Mouse (Mus musculus) monocyte, adult 2 months (primary cell): ENCODE data around the gene Abcc8.

Experiments used
- DNase-seq, 2 experiments: peaks; one replicate each; pipeline ENCODE4 v3.0.0; 2022; ENCODE audit warnings: low spot score in 2 of 2, low read depth in 1 of 2

Gene Abcc8

GRCm38 (mm10) chr7:46154498-46155488 lies 25.0 kb downstream of the Abcc8 start:
- DNase-seq = no peak

GRCm38 (mm10) chr7:46152819-46153351 lies 26.9 kb downstream of the Abcc8 start:
- no peak for DNase-seq

GRCm38 (mm10) chr7:46147417-46147816 lies 32.4 kb downstream of the Abcc8 start:
- DNase-seq = no peak

DNA sequence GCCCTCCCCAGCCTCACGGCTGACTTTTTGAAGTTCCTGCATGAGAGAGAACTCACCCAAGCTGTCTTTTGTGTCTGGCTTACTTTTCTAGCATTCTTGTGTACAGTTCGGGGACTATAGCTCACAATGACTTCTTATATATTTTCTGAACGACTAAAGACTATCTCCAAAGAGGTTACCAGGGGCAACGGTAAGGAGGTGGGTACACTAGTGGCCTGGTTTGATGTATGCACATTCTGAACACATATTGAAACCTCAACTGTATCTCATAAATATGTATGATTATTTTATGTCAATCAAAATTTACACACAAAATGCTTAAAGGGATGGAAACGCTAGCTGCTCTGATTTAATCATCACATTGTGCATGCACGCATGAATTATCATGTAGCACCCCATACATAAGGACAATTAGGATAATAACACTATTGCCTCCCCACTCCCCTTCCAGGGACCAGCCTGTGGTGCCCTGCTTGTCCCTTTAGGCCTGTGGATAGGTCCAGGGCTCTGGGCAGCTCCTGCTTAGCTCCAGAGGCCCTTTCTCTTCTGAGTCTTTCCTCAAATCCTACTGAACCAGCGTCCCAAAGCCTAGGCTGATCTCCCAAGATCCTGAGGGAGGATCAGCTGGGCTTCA lies 33.0 kb downstream of the Abcc8 start:
- DNase-seq = no peak

DNA sequence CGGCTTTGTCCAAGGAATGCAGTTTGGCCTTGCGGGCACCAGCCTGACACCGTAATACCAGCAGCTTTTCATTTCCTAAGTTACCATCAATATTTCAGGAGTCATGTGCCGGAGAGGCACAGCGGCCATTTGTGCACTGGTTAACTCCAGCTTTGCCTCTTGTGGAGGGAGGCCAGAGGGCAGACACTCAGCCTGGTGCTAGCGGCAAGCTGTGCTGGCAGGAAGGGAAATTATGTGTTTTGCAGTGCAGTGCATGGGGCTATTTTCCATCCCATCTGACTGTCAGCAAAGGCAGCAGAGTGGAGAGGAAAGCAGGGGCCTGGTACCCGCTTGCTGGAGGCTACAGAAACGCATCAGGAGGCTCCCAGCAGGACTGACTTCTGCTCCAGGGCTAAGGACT lies 35.8 kb downstream of the Abcc8 start:
- no peak for DNase-seq

DNA sequence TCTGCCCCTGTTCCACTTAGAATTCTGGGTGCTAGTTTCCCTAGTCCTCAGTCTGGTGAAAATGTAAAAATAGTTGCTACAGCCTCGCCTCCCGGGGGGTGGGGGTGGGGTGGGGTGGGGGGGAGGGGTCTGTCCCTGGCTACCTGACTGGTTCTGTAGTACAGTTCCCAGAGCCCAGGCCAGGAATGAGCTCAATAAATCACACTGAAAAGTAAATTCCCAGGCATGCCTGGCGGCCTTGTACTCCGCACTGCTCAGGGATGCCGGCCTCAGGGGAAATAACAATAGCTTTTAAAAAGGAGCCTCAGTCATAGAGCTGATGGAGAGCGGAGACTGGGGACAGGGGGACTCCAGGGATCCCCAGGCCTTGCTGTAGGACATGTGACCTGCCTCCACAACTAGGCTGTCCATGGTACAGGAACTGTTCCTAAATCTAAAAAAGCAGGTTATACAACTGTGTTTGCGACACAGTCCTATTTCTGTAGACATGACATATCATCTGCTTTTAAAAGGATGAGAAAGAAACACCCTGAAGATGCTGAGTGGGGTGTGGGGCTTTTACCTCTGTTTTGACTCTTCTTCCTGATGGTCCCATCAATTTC lies 41.4 kb downstream of the Abcc8 start:
- no peak for DNase-seq

- DNase-seq = no peak
These were observed 46.0 kb downstream of the Abcc8 start for GRCm38 (mm10) chr7:46133858-46134257.

DNA sequence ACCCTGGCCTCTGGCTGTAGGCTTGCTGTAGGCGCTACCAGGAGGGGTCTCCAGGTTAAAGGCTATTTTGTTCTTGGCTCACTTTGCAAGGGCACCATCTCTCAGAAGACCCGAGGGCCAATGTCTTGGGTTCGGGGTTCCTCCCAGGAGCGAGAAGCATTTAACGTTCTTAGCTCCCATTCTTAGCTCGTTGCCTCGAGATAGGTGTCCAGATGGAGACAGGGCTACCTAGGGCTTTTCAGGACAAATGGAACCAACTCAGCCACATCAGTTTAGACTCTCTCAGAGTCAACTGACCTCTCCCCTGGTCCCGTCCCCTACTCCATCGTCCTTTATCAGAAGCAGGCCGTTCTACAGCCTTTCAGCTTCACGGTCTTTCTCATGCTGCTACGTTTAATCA lies 47.6 kb downstream of the Abcc8 start:
- no peak for DNase-seq

DNA sequence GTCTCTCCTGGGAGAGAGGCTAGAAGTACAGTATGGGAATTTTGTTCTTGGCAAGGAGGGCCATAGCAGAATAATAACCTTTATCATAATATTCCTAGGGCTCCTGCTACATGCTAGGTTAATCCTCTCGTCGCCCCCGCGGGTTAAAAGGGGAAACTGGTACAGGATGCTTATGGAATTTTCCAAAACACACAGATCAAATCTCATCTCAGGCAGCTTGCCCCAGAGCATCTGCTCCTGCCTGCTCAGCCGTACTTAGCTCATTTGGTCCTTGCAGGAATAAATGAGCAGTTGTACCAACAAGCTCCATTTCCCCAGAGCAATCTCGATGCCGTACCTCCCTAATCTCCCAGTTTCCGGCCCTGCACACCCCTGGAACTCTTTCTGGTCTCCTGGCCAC lies 48.0 kb downstream of the Abcc8 start:
- DNase-seq = no peak

DNA sequence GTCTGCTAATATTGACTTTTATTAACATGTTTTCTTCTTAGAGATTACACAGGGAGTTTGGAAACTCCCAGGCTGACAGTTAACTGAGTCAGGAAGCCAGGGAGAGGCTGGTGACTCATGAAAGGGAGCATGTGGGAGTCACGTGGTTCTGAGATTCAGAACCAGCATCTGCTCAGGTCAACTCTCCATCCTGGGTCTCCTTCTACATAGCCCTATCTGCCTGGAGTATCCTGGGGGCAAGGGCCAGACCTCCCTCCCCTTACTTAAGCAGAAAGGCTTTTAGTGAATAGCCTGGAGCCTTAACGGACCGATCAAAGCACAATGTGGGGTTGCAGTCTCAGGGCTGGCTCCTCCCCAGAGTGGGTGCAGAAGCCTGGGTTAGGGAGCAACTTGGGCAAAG lies 48.6 kb downstream of the Abcc8 start:
- no peak for DNase-seq

- no peak for DNase-seq
These were observed 49.1 kb downstream of the Abcc8 start for GRCm38 (mm10) chr7:46130723-46131122.

GRCm38 (mm10) chr7:46129463-46130179 lies 50.2 kb downstream of the Abcc8 start:
- no peak for DNase-seq

DNA sequence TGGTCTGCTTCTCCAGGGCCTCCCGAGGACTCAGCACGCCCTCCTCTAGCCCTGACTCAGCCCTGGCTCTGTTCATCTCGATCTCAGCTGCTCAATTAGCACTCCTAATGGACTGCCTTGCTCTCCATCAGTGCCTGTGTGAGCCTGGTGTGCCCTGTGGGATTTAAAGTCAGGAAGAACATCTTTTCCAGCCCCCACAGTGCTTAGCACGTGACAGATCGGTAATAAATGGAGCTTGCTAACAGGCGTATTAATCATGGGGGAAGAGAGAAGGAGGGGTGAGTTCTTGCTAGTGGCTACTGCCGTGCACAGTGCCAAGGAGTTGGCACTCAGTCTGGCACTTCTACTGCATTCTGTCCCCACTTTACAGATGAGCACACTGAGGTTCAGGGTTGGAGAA lies 51.6 kb downstream of the Abcc8 start:
- no peak for DNase-seq

- no peak for DNase-seq
These were observed 54.5 kb downstream of the Abcc8 start for GRCm38 (mm10) chr7:46125340-46125739.

- DNase-seq = no peak
These were observed 55.4 kb downstream of the Abcc8 start for GRCm38 (mm10) chr7:46124460-46124859.

DNA sequence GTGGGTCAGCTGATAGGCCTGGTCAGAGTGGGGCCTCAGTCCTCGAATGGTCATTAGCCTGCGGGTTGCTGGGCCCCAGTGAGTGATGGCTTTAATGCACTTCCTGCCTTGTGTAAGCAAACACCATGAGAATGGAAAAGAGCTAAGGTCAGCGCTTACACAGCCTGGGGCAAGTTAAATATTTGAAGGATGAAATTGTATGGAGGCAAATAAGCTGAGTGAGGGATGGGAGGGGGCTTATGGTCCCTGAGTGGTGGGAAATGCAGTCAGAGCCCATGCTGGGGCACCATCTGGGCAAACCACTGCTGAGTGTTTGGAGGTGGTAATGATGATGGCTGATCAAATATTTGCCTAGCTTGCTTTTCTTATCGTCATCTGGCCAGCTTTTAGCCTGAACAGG lies 56.9 kb downstream of the Abcc8 start:
- DNase-seq = no peak

DNA sequence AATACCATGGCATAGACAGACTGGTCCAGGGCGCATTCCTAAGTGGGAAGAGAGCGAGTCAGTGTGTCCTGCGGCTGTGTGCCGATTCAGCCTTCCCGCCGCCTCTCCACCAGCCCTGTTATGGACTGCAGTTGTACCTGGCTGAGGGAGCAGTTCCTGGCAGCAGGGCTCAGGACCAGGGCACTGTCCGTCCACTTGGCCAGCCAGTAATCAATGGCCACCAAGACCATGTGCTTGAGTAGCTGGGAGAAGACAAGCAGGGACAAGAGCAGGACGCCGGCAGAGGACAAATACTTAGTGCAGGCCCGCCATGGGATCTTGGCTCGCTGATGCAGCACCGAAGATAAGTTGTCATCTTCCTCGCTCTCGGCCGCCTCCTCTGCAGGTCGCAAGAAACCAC lies 62.8 kb downstream of the Abcc8 start:
- DNase-seq = no peak

- no peak for DNase-seq
These were observed 63.7 kb downstream of the Abcc8 start for GRCm38 (mm10) chr7:46116118-46116581.

DNA sequence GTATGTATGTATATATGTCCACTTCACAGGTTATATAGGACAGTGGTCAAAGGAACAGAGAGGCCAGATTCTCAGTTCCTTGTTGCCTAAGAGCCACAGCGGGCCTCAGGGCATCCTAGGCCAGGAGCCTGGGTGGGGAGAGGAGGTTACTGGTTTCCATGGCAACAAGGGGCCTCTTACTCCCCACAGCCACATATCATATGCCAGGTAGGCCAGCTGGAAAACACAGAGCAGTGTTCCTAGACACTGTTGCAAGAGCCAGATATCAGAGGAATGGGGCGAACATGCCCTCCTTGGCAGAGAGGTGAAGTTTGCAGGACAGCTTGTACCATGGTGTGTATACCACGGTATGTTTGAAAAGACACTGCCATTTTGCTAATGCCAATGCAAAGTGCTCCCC lies 66.4 kb downstream of the Abcc8 start:
- no peak for DNase-seq

GRCm38 (mm10) chr7:46111938-46112337 lies 67.9 kb downstream of the Abcc8 start:
- DNase-seq = no peak

DNA sequence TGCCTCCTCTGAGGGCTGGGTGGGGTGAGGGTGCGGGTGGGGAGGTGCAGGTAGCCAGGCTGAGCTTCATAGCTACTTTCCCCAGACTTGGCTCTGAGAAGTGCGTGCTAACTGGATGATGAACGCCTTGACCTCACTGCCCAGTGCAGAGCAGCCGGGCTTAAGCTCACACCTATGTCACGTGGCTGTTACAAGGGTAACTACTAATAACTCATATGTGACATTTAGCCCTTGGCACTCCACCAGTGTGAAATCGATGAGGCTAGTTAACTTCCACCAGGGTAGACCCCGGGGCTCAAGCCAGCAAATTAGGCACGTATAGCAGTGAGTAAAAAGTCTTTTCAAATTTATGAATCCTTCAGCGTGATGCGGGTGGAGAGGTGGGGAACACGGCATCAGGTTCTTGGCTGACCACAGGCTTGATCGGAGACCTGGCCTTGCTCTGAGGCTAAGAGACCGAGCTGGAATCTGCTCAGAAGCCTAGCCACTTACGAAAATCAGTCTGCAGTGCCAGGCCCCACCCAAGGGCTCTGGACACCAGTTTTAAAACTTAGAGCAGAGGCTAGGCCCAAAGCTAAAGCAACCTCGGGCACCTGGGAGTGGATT lies 68.5 kb downstream of the Abcc8 start:
- no peak for DNase-seq
